Mouse (Mus musculus) T-helper 2 cell (primary cell): ENCODE measurements around the gene Dgkz.

Experiments used
- in situ Hi-C: fragments of 300-600 bp; cut with MboI, MseI; formaldehyde crosslinking; loops from one replicate; pipeline ENCODE4 v1.15.1; 2025; ENCODE audit warnings: high pct_unique_total_duplicates

Gene Dgkz

DNA sequence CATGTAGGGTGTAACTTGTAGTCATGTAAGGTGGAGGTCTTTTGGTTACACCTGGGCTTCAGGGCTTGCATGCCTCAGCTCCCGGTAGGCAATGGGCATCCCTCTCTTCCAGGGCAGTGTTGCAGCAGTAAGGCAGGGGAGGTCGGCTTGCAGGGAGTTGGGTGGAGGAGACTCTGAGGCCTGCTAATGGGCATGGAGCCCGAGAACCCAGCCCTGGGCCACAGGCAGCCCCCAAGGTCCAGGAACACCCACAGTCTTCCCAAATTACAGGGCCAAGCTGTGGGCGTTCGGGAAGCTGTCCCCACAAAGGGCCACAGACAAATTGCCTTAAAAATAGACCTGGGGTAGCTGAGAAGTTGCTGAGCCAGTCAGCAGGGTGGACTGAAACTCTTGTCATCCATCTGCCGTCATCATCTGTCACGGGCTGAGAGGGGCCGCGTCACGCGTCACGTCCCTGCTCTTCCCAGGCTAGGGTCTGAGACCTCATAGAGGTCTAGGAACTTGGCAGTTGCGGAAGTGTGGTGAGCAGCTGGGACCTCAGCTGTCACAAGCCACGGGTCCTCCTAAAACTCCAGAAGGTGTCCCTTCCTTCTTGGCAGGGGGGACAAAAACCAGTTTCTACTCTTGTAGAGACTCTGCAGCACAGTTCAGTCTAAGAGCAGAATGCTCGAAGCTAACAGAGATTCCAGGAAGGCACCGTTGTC lies 22.4 kb upstream of the Dgkz start:
- in situ Hi-C loops: no loop called here

DNA sequence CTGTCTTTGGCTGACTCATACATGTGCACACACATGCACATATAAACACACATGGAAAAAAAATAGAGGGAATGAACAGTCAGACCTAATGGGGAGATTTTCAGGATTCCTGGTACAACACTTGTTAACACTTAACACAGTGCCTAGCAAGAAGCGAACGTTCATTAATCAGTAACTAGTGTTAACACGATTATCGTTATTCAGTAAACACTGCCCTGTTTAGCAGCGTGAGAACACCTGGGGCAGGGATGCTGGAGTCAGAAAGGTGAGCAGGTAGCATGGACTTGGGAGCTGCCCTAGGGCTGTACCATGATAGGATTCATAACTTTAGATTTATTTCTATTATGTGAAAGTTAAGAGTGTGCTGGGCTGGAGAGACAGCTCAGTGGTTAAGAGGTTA lies 20.3 kb upstream of the Dgkz start:
- in situ Hi-C loops: no loop called here

DNA sequence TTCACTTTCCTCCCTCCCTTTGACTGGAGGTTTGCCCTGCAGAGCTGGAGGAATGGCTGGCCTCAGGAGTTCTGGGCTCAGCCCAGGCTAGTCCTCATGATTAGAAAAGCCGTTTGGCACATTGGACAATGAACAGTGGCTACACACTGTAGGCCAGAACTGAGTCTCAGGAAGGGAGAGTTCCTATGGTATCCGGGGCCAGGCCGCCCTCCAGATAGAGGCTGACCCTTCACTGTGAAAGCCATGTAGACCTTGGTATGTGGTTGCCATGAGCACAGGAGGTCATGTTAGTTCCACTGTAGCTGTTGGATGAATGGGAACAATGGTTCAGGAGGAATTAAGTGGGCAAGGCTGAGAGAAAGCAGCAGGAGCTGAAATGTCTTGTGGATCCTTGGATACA lies 17.7 kb upstream of the Dgkz start:
- in situ Hi-C loops: no loop called here

DNA sequence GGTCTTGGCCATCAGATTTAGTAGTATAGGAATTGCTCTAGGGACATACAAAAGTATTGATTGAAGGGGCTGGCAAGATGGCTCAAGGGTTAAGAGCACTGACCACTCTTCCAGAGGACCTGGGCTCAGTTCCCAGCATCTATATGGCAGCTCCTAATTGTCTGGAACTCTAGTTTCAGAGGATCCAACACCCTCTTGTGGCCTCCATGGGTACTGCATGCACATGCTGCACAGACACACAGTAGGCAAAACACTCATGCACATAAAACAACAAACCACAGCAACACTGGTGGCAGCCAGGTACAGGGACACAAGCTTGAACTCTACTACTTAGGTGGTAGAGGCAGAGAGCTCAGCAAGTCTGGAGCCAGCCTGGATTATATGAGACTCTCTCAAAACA lies 14.1 kb upstream of the Dgkz start:
- in situ Hi-C loops: loop anchor here (5.0 kb wide), 1 partner anchor 68 kb away; no protein-coding TSS in a partner anchor

DNA sequence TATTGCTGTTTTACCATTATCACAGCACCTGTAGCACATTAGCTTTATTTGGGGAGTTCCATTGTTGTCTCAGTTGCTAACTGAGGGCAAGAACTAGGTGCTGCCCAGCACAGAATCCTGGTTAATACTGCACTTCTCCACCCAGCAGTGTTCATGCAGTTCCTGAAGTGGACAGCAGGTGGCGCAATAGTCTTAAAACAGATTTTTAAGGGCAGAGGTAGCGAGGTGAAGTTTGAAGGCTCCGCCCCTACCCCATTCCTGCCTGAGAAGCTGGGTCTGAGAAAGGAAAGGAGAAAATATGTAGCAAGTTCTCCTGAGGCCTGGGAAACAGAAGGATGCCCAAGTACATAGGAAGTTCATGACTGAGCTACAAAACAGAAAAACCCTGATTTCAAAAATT lies 11.9 kb upstream of the Dgkz start:
- in situ Hi-C loops: loop anchor here (5.0 kb wide), 1 partner anchor 70 kb away; no protein-coding TSS in a partner anchor

DNA sequence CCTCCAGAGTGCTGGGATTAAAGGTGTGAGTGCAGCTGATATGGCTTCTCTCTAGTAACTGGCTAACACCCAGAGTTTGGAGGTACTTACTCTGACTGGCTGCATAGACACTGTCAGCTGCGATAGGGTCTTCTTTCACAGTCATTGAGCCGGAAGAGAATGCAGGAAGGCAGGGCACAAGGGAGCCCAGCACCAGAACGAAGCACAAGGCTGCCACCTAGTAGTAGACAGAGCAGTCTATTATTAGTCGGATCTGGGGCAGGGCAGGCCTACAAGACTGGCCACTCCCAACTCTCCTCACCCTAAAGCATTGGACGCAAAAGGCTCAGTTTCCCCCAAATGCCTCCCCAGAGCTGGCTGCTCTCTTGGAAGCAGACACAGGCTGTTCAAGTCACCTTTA lies 10.4 kb upstream of the Dgkz start:
- in situ Hi-C loops: loop anchor here (5.0 kb wide), 1 partner anchor 71 kb away; no protein-coding TSS in a partner anchor

DNA sequence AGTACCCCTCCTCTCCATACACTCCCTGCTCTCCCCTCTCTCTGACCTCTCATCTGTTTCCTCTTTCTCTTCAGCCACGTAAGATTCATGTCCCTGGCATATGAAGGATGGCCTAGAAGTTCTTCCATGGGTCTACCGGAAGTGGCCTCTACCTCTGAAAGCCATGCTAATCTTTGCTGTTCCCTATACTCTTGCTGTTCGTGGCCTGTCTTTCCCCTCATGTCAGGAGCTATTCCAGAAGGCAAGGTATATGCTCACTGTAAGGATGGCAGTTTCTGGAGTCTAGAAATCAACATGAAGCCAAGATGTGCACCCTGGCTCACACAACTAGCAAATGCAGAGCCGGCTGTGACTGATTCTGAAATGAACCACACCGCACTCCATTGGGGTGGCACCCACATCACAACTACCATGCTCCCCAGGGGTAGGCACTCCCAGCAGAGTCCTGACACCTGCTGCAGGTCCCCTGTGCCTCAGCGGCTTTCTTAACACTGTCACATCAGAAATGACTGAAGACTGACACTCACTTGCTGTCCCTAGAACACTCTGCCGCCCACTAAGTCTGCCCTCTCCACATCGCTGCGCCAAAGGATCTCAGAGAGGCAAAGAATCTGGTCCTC lies 9.4 kb upstream of the Dgkz start:
- in situ Hi-C loops: loop anchor here (5.0 kb wide), 1 partner anchor 72 kb away; no protein-coding TSS in a partner anchor

DNA sequence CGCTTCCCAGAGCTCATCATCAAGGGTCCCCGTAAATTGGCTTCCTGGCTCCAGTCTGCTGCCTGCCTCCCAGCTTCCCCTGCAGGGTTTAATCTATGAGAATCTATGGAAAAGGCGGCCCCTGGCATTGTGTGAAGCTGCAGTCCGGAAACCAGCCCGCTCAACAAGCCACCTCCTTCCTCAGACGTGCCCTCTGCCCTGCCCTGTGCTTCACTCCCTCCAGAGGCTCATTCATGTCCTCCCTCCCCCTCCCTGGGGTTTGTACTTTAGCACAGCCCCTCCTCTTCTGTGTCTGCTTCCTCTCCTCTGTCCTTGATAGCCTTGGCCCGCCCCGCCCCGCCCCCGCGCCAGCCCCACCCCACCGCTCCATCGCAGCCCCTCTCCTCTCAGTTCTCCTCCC lies 8.8 kb upstream of the Dgkz start:
- in situ Hi-C loops: no loop called here

DNA sequence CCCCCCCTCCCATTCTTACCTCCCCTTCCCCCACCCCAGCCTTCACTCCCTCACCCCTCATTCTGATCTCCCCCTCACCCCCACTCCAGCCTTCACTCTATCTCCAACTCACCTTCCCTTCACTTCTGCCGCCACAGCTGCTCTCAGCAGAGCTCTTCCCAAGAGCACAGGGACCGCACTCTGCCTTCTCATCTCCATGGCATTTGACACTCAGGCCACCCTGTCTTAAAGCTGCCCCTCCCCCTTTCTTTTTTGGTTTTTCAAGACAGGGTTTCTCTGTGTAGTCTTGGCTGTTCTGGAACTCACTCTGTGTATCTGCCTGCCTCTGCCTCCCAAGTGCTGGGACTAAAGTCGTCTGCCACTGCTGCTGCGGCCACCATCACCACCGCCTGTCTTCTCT lies 5.2 kb upstream of the Dgkz start:
- in situ Hi-C loops: no loop called here

DNA sequence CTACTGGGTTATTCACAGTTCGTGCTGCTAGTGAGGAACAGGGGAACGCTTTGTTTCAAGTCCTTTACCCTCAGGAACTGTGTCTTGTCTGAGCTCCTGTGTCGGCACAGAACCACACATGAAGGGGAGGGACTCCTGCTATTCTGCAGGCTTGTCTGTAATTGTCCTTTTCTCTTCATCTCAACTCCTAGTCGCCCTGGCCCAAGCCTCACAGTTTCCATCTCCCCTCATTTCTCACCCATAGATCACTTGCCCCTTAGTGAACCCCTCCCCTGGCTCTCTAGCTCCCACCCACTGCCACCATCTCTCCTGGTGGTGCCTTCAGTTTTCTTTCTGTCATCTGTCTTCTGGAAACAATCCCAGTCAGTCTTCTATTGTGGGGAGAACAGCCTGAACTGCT lies 4.6 kb upstream of the Dgkz start:
- in situ Hi-C loops: no loop called here

DNA sequence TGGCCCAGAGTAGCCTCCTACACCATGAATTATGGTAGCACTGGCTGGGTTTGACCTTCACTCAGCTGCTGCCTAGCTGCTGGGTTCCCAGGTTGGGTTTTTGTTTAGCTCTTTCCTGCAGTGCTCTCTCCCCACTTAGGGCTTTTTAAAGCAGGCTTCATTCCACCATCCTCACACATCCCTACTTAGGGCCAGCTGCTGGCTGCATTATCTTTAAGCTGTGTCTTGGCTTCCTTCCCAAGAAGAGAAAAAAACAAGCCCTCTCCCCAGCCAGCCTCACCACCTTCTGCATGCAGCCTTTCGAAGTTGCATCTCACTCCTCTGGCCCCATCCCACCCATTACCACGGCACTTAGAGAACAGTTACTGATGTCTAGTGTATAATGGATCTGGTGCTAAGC lies 2.9 kb upstream of the Dgkz start:
- in situ Hi-C loops: no loop called here

DNA sequence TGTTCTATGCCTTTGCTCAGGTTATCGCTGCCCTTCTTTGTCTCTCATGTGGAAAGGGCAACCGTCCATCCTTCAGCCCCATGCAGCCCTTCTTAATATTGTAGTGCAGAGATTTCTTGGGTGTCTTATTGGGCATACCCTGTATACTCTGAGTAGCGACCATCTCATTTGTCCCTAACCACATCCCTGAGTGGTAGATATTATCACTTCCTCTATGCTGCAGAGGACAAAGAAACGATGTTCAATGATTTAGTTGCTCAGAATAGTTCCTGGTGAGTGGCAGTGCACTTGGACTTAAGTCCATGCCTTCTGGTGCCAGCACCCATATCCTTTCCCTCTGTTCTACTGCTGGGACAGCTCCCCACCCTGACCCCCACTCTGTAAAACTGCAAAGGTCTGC lies 2.3 kb upstream of the Dgkz start:
- in situ Hi-C loops: no loop called here

DNA sequence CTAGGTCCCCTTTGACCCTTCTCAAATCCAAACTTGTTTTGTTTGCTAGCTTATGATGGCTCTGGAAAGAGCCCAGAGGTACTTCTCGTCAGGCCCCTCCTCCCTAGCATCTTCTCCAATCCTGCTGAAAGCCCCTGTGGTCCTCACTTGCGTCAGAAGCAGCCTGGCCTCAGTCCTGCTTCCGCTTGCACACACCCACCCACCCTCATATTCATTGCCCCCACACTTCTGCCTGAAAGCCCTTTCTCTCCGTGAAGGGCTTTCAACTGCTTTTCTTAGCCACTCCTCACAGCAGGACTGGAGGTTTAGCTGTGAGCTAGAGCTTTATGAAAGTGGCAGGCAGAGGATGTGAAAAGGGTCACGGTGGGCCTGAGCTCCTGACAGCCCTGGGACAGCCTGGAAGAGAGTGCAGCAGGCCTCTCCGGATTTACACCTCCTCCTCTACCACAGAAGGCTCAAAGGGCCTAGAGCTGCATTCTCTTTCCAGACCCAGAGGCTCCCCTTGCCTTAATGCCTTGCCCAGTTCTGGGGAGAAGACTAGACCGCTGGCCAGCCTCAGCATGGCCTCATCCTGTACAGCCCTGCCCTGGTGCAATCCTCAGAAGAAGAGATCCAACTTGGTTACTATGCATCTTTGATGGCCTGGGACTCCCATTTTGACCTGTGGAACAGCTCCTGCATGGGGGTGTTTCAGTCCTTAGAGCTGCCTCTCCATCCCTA lies 2.1 kb downstream of the Dgkz start:
- in situ Hi-C loops: loop anchor here (5.0 kb wide), 1 partner anchor 474 kb away; no protein-coding TSS in a partner anchor

DNA sequence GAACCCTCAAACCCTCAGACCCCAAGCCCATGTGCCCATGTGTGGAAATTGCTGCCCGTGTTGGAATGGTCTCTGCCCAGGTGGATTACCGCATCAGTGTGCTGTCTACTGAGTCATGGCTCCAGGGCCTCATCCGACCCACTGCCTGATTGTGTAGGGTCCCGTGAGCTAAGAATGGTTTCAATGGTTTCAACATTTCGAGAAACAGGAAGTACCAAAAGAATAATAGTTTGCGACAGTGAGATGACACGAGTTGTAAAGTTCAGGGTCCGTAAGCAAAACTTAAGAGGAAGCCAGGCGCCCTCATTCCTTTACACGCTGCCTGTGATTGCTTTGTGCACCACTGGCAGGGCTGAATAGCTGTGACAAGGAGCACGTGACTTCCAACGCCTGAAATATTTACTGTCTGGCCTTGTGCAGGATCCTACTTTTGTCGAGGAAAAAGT lies 3.5 kb downstream of the Dgkz start:
- in situ Hi-C loops: loop anchor here (5.0 kb wide), 1 partner anchor 475 kb away; no protein-coding TSS in a partner anchor

DNA sequence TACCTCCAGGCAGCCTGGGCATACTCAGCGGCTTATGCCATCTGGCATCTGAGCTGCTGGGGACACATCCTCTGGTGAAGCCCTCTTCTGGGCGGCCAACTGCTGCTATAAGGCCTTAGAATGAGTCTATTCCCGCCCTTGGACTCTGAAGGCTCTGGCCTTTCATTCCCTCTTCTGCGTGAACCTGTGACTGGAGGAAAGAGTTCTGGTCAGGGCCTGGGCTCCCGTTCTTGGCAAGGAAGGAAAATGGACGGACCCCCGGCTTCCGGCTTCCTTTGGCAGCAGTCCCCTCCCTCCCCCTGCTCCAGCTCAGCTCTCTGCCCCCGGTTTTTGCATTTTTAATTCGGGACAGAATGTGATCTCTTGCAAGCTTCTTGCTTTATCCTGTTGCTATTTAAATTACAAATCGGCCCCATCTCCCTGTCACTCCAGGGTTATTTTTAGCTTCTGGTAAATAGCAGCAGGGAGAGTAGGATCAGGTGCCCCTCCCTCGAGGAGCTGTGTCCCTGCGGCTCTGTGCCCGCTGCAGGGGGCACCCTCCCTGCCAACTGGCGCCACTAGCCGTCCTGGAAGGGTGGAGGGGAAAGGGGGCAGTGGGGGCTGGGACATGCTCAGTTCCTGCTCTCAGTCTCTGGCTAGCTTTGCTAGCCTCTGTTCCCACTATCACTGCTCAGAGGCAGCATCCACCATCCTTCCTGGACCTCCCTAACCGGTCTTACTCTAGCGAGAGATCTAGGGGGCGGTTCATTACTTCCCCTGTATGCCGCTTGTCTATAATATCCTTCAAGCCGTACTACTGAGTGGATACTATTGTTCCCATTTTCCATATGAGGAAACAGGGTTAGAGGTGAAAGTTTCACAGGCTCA lies 4.2 kb downstream of the Dgkz start:
- in situ Hi-C loops: loop anchor here (5.0 kb wide), 1 partner anchor 476 kb away; no protein-coding TSS in a partner anchor

DNA sequence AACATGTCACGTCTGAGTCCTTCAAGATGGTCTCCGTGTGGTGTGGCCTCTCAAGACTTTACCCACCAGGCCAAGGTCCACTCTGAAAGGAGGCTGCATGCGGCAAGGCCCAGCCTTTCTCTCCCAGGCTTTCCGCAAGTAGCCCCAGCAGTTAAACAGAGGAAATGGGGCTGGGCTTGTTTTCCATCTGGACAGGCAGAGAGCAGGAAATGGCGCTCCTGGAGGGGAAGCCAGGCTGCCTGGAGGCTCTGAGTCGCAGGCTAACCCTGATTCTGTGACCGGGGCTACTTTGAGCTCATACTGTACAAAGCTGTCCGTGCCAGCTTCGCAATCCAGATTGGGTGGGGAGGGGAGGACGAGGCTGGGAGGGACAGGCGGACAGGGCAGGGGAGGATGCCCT lies 7.7 kb downstream of the Dgkz start:
- in situ Hi-C loops: no loop called here

DNA sequence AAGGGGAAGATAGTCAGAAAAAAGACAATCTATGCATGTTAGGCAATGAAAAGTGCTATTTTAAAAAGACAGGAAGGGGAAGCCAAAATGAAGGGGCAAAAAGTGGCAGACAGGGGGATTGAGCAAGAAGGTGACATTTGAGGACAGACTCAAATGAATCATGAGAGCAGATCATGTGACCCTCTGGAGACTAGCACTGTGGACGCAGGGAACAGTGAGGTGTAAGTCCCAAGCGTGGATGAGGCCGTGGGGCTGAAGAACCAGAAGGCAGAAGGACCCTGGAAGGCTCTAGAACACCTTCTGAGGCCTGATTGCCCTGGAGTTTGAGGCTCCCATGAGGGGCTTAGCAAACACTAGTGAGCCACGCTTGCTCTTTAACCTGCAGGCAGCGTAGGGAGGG lies 9.3 kb downstream of the Dgkz start:
- in situ Hi-C loops: no loop called here

DNA sequence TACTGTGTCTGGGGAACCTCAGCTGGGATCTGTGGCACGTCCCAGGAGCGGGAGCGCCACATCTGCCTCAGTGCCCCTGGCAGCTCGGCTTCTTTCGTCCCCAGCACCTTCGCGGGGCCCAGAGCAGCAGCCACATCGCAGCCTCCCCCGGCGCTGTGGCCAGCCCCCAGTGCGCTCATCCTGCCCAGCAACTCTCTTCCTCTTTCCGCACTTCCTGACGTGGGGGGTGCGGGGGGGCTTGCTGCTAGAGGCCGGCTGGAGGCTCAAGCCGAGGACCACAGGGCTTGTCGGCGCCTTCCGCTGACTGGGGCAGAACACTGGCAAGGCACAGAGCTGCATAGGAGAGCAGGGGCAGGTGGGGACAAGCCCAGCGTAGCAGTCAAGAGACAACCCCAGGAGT lies 10.2 kb downstream of the Dgkz start:
- in situ Hi-C loops: no loop called here

DNA sequence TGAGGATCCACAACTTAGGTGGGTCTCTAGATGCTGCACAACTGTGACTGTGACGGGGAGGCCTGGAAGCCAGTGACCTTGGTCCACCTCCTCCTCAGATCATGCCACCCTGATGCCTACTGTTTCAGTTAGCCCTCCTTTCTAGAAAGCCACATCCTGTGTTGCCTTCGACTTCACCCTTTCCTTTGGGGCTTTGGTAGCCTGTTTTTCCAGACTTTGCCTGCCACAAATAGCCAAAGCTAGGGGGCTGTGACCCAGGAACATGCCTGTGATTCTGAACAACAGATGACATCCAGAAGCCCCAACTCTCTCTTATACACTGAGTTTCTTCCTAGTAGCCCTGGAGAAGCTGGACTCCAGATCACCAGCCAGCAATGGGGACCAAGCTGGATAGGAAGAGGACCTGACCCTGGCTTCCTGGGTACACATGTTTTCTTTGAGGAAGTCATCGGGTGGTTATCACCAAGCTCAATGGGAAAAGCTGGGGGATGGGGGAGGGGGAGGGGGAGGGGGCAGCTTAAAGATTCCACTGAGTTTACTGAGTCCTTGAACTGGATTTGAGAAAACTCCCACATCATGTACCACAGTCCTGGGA lies 11.0 kb downstream of the Dgkz start:
- in situ Hi-C loops: no loop called here

DNA sequence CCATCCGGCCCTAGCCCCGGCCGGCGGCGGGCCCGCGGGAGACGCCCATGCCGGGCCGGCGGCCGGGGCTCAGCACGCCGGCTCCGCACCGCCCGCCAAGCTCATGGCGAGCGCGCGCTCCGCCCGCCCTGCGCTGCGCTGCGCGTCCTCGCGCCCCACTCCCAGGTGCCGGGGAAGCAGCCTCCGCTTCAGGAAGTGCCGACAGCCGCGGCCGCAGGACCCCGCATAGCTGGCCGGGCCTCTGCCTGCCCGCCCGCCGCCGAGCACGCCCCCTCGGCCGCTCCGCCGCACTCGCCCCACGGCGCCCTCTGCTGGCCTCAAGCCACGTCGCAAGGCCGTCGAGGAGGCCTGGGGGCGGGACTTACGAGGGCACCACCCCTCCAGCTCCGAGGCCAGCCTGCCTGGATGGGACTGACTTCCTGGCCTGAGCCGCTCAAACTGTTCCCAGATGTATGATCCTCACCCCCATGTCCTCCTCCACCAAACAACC lies 12.2 kb downstream of the Dgkz start:
- in situ Hi-C loops: no loop called here

DNA sequence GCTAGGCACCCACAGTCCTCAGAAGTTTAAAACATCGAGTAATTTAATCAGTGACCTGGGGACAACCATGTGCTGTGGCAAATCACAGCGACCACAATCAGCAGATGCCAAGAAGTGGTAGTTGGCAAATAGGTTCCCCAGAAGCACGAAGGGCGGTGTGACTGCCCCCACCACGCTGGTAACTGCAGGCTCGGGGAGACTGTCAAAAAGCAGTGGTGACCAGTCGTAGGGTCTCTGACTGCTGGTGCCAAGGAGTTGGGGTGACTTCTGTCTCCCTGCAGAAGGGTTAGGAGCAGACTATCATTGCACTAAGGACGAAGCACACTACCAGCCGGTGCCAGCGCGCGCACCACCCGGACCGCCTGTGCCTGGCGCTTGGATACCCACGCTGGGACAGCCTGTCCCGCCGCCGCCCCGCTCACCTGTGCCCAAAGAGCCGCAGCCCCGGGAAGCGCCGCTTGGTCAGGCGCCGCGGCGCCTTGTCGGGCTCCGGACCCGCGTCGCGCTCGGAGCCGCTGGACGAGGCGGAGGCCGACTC lies 12.7 kb downstream of the Dgkz start:
- in situ Hi-C loops: no loop called here
